Mouse (Mus musculus): ENCODE results near the gene Itgb7. TPM values are rescaled to one million over a fixed set of nuclear protein-coding genes. Genes with fewer than 3 reads are reported as not detected.

Itgb7 gene
- total RNA-seq, 2 experiments from 2014 or later, result 1.1 to 3.6 TPM

- no peak for DNase-seq (ENCODE audit: low spot score in 2 of 2)
Observed at GRCm38 (mm10) chr15:102249251-102249691, 17.5 kb upstream of the Itgb7 start.

GRCm38 (mm10) chr15:102248812-102249191, 17.1 kb upstream of the Itgb7 start:
- DNase-seq (ENCODE audit: low spot score in 2 of 2), result no peak

- no peak for DNase-seq (ENCODE audit: low spot score in 2 of 2)
Observed at GRCm38 (mm10) chr15:102248131-102248811, 16.5 kb upstream of the Itgb7 start.

GRCm38 (mm10) chr15:102247252-102248130, 15.7 kb upstream of the Itgb7 start:
- DNase-seq (ENCODE audit: low spot score in 2 of 2), result peak; percentile 38 to 54

GRCm38 (mm10) chr15:102246866-102247251, 15.1 kb upstream of the Itgb7 start:
- DNase-seq (ENCODE audit: low spot score in 2 of 2), result peak; percentile 76 to 84

- DNase-seq (ENCODE audit: low spot score in 2 of 2), result peak in 1 of 2 experiments; percentile 53
Observed at GRCm38 (mm10) chr15:102245891-102246741, 14.4 kb upstream of the Itgb7 start.

GRCm38 (mm10) chr15:102245461-102245881, 13.7 kb upstream of the Itgb7 start:
- DNase-seq (ENCODE audit: low spot score in 2 of 2), result no peak

GRCm38 (mm10) chr15:102244306-102245191, 12.8 kb upstream of the Itgb7 start:
- DNase-seq (ENCODE audit: low spot score in 2 of 2), result no peak

- DNase-seq (ENCODE audit: low spot score in 2 of 2), result no peak
Observed at GRCm38 (mm10) chr15:102243229-102244190, 11.8 kb upstream of the Itgb7 start.

GRCm38 (mm10) chr15:102242404-102243228, 10.9 kb upstream of the Itgb7 start:
- DNase-seq (ENCODE audit: low spot score in 2 of 2), result no peak

GRCm38 (mm10) chr15:102240607-102241006, 8.9 kb upstream of the Itgb7 start:
- no peak for DNase-seq (ENCODE audit: low spot score in 2 of 2)

GRCm38 (mm10) chr15:102239851-102240250, 8.1 kb upstream of the Itgb7 start:
- DNase-seq (ENCODE audit: low spot score in 2 of 2), result no peak

GRCm38 (mm10) chr15:102239260-102239590, 7.5 kb upstream of the Itgb7 start:
- peak; percentile 61 to 80 for DNase-seq (ENCODE audit: low spot score in 2 of 2)

- DNase-seq (ENCODE audit: low spot score in 2 of 2), result no peak
Observed at GRCm38 (mm10) chr15:102238543-102239259, 7.0 kb upstream of the Itgb7 start.

- no peak for DNase-seq (ENCODE audit: low spot score in 2 of 2)
Observed at GRCm38 (mm10) chr15:102235371-102236027, 3.8 kb upstream of the Itgb7 start.

- no peak for DNase-seq (ENCODE audit: low spot score in 2 of 2)
Observed at GRCm38 (mm10) chr15:102233896-102234295, 2.2 kb upstream of the Itgb7 start.

- no peak for DNase-seq (ENCODE audit: low spot score in 2 of 2)
Observed at GRCm38 (mm10) chr15:102232764-102233163, 1.0 kb upstream of the Itgb7 start.
